Mouse (Mus musculus) embryonic fibroblast, embryonic 13.5 days (primary cell): ENCODE data around the gene Rab3b.

Source experiments
- CTCF ChIP-seq: IDR thresholded peaks from 2 replicates; pipeline ENCODE4 v1.5.1; 2011; ENCODE audit warnings: mild to moderate bottlenecking, control low read depth, low read length, moderate library complexity, borderline replicate concordance; ENCODE audit not compliant: insufficient read depth
- POLR2A ChIP-seq: IDR thresholded peaks from 2 replicates; pipeline ENCODE4 v1.6.1; 2011; ENCODE audit warnings: low read depth, mild to moderate bottlenecking, control low read depth, low read length, moderate library complexity

- TF ChIP-seq CTCF = no peak
- TF ChIP-seq POLR2A = peak; percentile 55
Observed at GRCm38 (mm10) chr4:108832916-108833827, 45.7 kb upstream of the Rab3b start, which contains the start of gene Btf3l4.
